Mouse (Mus musculus) lung, embryonic 14.5 days (tissue): ENCODE measurements around the gene Slc37a2. TPM values are rescaled to one million over a fixed set of nuclear protein-coding genes. Genes with fewer than 3 reads are reported as not detected.

ENCODE experiments used
- ATAC-seq: fragments of 200-750 bp; cut with Nextera tagmentation; 2 replicates; pipeline ENCODE4 v1.8.0; 2017; ENCODE audit warnings: mild to moderate bottlenecking, moderate TSS enrichment, moderate library complexity; ENCODE audit not compliant: insufficient read depth
- DNase-seq: peaks from one replicate; pipeline ENCODE4 v3.0.0-alpha.2; 2015
- H3K27ac ChIP-seq: fragments of 300-500 bp; sonication (generic); 2 replicates; pipeline ENCODE4 v1.5.1; 2014; ENCODE audit warnings: low read depth, mild to moderate bottlenecking, moderate library complexity
- H3K27me3 ChIP-seq: fragments of 300-500 bp; sonication (generic); 2 replicates; pipeline ENCODE4 v1.6.1; 2014; ENCODE audit warnings: low read length, control low read depth; ENCODE audit not compliant: insufficient read depth
- H3K36me3 ChIP-seq: fragments of 300-500 bp; sonication (generic); 2 replicates; pipeline ENCODE4 v1.6.1; 2014; ENCODE audit warnings: control low read depth; ENCODE audit not compliant: insufficient read depth
- H3K4me1 ChIP-seq: fragments of 300-500 bp; sonication (generic); 2 replicates; pipeline ENCODE4 v1.6.1; 2014; ENCODE audit warnings: antibody characterized with exemption, control low read depth; ENCODE audit not compliant: insufficient read depth
- H3K4me2 ChIP-seq: fragments of 300-500 bp; sonication (generic); 2 replicates; pipeline ENCODE4 v1.6.1; 2014; ENCODE audit warnings: mild to moderate bottlenecking
- H3K4me3 ChIP-seq: fragments of 300-500 bp; sonication (generic); 2 replicates; pipeline ENCODE4 v1.5.1; 2014; ENCODE audit warnings: low read depth, low read length
- H3K9ac ChIP-seq: fragments of 300-500 bp; sonication (generic); 2 replicates; pipeline ENCODE4 v1.6.1; 2014
- H3K9me3 ChIP-seq: fragments of 300-500 bp; sonication (generic); 2 replicates; pipeline ENCODE4 v1.6.1; 2016; ENCODE audit warnings: low read depth, low read length, control low read depth
- CTCF ChIP-seq: IDR thresholded peaks from 2 replicates; pipeline ENCODE4 v1.5.1; 2016; ENCODE audit warnings: antibody characterized with exemption, low read depth
- WGBS: fragments of 180-500 bp; shearing (Covaris S2); extraction: QIAGEN DNeasy Blood & Tissue Kit; methylation state at CpG from one replicate; pipeline ENCODE4 v1.1.7; 2014; 5-methylcytosine and 5-hydroxymethylcytosine counted together
- polyA plus RNA-seq: library from polyadenylated mRNA; unstranded; fragments of >200 nt; fragmentation: Nextera tagmentation; extraction: Ambion mirVana; gene quantifications from 2 replicates; pipeline ENCODE4 v1.2.1, GENCODE M21; 2014

The Slc37a2 gene
- polyA plus RNA-seq, 1 experiment from 2014 or later = 1.8 TPM

- Histone ChIP-seq H3K36me3 (no peaks in the 10 kb centered on the region), H3K4me2 (no peak overlapping the region), H3K9me3 (no peaks in the 10 kb centered on the region), H3K27ac (no peak overlapping the region), H3K9ac (no peak overlapping the region), H3K4me3 (no peak overlapping the region), H3K27me3 (no peaks in the 10 kb centered on the region), H3K4me1 (no peaks in the 10 kb centered on the region)
- DNase-seq (no peak), ATAC-seq (no peak)
- WGBS = 63% methylated on average over 4 of the region's 4 CpGs
- TF ChIP-seq CTCF = no peak
These were observed 19.4 kb downstream of the Slc37a2 start for GRCm38 (mm10) chr9:37235951-37236737.

- H3K9me3 ChIP-seq = no peaks in the 10 kb centered on the region
- no peaks in the 10 kb centered on the region for H3K27me3 ChIP-seq
- no peak for TF ChIP-seq CTCF
- no peak overlapping the region for H3K27ac ChIP-seq
- ATAC-seq = no peak
- H3K4me1 ChIP-seq = no peaks in the 10 kb centered on the region
- no peak overlapping the region for H3K4me2 ChIP-seq
- WGBS = 65% methylated on average over 22 of the region's 22 CpGs
- H3K4me3 ChIP-seq = no peak overlapping the region
- no peaks in the 10 kb centered on the region for H3K36me3 ChIP-seq
- no peak for DNase-seq
- no peak overlapping the region for H3K9ac ChIP-seq
These were observed 23.0 kb downstream of the Slc37a2 start for GRCm38 (mm10) chr9:37232201-37233195.

GRCm38 (mm10) chr9:37230486-37231195 lies 24.9 kb downstream of the Slc37a2 start:
- Histone ChIP-seq H3K27ac (no peak overlapping the region), H3K27me3 (no peaks in the 10 kb centered on the region), H3K4me3 (no peak overlapping the region), H3K9me3 (no peaks in the 10 kb centered on the region), H3K36me3 (no peaks in the 10 kb centered on the region), H3K4me2 (no peak overlapping the region), H3K4me1 (no peaks in the 10 kb centered on the region), H3K9ac (no peak overlapping the region)
- ATAC-seq (no peak), DNase-seq (no peak)
- WGBS = 87% methylated on average over 9 of the region's 9 CpGs
- TF ChIP-seq CTCF = no peak

GRCm38 (mm10) chr9:37229880-37230325 lies 25.6 kb downstream of the Slc37a2 start:
- no peaks in the 10 kb centered on the region for H3K4me1 ChIP-seq
- no peaks in the 10 kb centered on the region for H3K9me3 ChIP-seq
- no peak overlapping the region for H3K4me2 ChIP-seq
- TF ChIP-seq CTCF = peak; percentile 98
- no peak overlapping the region for H3K4me3 ChIP-seq
- peak; percentile 89 for ATAC-seq
- no peak overlapping the region for H3K27ac ChIP-seq
- H3K9ac ChIP-seq = no peak overlapping the region
- 4% methylated on average over 1 of the region's 1 CpGs for WGBS
- H3K27me3 ChIP-seq = no peaks in the 10 kb centered on the region
- DNase-seq = peak; percentile 85
- no peaks in the 10 kb centered on the region for H3K36me3 ChIP-seq

- no peak for DNase-seq
- ATAC-seq = no peak
- Histone ChIP-seq H3K4me2 (no peak overlapping the region), H3K4me1 (no peaks in the 10 kb centered on the region), H3K27me3 (no peaks in the 10 kb centered on the region), H3K27ac (no peak overlapping the region), H3K4me3 (no peak overlapping the region), H3K9ac (no peak overlapping the region), H3K9me3 (no peaks in the 10 kb centered on the region), H3K36me3 (peaks cover 7% of the 10 kb centered on the region; the same call in 1 of the 2 replicates)
- no peak for TF ChIP-seq CTCF
- WGBS = 82% methylated on average over 1 of the region's 1 CpGs
These were observed 30.0 kb downstream of the Slc37a2 start for GRCm38 (mm10) chr9:37225581-37225980.

DNA sequence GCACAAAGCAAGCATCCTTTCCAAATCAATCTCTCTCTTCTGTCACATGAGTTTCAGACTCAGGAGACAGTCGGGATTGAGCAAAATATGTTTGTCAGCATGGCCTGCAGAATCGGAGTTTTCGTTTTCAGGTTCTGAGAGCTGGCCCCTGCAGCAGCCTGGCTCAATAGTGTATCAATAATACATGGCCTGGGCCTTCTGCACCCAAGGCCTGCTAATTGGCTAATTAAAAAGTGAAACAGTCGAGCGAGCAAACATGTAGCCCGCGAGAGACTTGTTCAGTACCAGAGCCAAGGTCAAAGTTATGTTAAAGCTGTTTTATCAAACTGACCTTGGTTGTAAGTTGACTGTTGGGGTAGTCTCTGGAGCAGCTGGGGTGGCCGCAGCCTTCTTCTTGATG lies 34.8 kb downstream of the Slc37a2 start:
- TF ChIP-seq CTCF = no peak
- no peak for DNase-seq
- no peak overlapping the region for H3K4me3 ChIP-seq
- H3K27ac ChIP-seq = no peak overlapping the region
- H3K4me1 ChIP-seq = no peaks in the 10 kb centered on the region
- H3K27me3 ChIP-seq = no peaks in the 10 kb centered on the region
- no peaks in the 10 kb centered on the region for H3K9me3 ChIP-seq
- no peak for ATAC-seq
- H3K36me3 ChIP-seq = peaks cover 7% of the 10 kb centered on the region; the same call in 1 of the 2 replicates
- no peak overlapping the region for H3K4me2 ChIP-seq
- 89% methylated on average over 8 of the region's 8 CpGs for WGBS
- no peak overlapping the region for H3K9ac ChIP-seq
